Mouse (Mus musculus) stomach, postnatal 0 days (tissue): ENCODE measurements around the gene Capn5.
"Not testable (repeated sequence)": the region's sequence is repeated elsewhere in the genome, so short reads cannot be mapped to it uniquely, and the experiment has no call there.

Experiments
- CTCF ChIP-seq: IDR thresholded peaks from 2 replicates; pipeline ENCODE4 v1.5.1; 2016; ENCODE audit warnings: antibody characterized with exemption, low read depth, mild to moderate bottlenecking, moderate library complexity
- EP300 ChIP-seq: optimal IDR thresholded peaks from 2 replicates; pipeline ENCODE3; 2016; ENCODE audit warnings: antibody characterized with exemption

- TF ChIP-seq CTCF, EP300: not testable (repeated sequence)
These were observed 9.3 kb upstream of the Capn5 start for GRCm38 (mm10) chr7:98187332-98187731.
